Mouse (Mus musculus) c-Kit-positive CD71-negative TER-119-negative erythroid progenitor cells, embryonic 14.5 days (primary cell): ENCODE measurements around the gene Zdhhc13.

Source experiments
- DNase-seq: peaks from one replicate; pipeline ENCODE4 v3.0.0-alpha.2; 2013; ENCODE audit warnings: low read depth

The Zdhhc13 gene

GRCm38 (mm10) chr7:48788851-48789572 is at the start of gene Zdhhc13:
TSS of gene Zdhhc13 (plus strand) at chr7:48789003.
- DNase-seq: peak; percentile 93

GRCm38 (mm10) chr7:48749298-48750163 is 39.3 kb upstream of the Zdhhc13 start:
- peak; percentile 93 for DNase-seq

GRCm38 (mm10) chr7:48750164-48750809 is 38.5 kb upstream of the Zdhhc13 start:
- DNase-seq: peak; percentile 22

DNA sequence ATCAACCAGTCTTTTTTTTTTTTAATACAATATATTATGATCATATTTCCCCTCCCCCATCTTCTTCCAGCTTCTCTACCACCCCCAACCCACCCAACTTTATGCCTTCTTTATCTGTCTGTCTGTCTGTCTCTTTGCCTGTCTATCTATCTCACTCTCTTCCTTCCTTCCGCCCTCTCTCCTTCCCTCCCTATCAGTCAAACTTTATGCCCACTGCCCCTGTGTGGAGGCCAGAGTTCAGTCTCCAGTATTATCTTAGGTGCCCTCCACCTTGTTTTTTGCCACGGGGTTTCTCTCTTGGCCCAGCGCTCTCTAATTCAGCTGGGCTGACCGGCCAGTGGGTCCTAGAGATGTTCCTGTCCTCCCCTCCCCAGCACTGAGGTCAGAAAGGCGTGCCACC is 37.6 kb upstream of the Zdhhc13 start:
- no peak for DNase-seq

- DNase-seq: no peak
Observed at GRCm38 (mm10) chr7:48754415-48754974, 34.3 kb upstream of the Zdhhc13 start.

GRCm38 (mm10) chr7:48755825-48756224 is 33.0 kb upstream of the Zdhhc13 start:
- DNase-seq: no peak

- no peak for DNase-seq
Observed at GRCm38 (mm10) chr7:48756306-48756931, 32.4 kb upstream of the Zdhhc13 start.

DNA sequence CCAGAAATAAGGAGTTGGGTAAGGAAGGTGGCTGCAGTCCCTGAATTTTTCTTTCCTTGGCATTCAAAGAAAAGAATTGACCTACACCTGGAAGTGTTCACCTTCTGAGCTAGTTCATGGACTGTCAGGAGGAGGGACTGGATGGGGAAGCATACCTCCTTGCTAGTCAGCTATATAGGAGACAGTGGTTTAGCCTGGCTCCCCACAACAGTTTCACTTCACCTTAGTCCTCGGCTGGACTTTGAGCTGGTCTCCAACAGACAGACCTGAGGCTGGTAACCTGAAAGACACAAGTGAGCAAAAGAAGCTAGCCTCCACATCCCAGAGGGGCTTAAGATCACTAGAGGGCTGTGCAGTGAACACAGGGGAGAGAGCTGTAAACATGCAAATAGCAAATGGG is 30.7 kb upstream of the Zdhhc13 start:
- no peak for DNase-seq

DNA sequence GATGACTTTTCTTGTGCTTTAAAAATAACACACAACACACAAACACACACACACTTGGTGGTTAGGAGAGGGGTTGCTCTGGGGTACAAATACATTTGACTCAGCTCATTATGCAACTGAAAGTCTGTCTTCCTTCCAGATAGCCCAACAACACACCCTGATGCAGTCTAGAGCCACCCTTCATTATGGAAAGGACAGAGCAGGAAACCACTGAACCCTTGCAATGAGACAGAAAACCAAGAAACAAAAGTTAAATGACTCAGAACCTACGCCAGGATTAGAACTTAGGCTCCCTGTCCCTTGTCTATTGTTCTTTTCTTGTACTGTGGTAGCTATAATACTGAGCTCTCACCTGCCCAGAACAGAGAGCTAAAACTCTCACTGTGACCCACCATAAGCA is 28.0 kb upstream of the Zdhhc13 start:
- no peak for DNase-seq

DNA sequence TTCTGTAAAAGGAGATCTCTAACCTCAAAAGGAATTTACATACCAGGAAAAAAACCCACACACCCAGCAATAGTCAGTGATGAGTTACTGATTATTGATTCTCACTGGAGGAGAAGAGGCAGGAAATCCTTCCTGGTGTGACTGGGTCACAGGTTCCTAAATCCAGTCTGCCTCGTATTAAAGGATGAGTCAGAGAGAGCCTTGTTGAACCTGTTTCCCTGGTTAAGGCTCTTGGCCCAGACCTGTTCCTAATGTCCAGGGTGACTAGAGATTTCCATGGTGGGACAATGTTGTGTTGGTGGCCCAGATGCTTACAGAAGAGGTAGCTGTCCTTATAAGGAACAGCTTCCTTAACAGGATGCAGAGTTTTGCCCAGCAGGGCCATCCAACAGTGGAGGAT is 26.5 kb upstream of the Zdhhc13 start:
- no peak for DNase-seq

GRCm38 (mm10) chr7:48762721-48763120 is 26.1 kb upstream of the Zdhhc13 start:
- DNase-seq: no peak

- DNase-seq: no peak
Observed at GRCm38 (mm10) chr7:48765959-48766358, 22.8 kb upstream of the Zdhhc13 start.

DNA sequence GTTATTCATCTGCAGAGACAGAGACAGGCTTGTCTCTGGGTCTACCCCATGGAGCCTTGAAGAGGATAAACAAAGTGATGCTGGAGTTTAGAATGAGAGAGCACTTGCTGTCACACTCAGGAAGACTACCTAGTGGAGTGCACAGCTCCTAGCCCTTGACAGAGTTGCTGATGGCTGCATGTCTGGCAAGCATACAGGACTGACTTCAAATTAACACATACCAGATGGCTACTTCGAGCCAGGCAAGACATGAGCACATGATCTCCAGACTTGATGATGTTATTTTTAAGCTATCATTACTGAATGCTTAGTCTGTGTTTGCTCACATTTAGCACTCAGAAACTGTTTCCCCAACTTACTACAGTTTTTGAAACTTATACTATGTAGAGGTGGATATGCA is 19.1 kb upstream of the Zdhhc13 start:
- DNase-seq: no peak

DNA sequence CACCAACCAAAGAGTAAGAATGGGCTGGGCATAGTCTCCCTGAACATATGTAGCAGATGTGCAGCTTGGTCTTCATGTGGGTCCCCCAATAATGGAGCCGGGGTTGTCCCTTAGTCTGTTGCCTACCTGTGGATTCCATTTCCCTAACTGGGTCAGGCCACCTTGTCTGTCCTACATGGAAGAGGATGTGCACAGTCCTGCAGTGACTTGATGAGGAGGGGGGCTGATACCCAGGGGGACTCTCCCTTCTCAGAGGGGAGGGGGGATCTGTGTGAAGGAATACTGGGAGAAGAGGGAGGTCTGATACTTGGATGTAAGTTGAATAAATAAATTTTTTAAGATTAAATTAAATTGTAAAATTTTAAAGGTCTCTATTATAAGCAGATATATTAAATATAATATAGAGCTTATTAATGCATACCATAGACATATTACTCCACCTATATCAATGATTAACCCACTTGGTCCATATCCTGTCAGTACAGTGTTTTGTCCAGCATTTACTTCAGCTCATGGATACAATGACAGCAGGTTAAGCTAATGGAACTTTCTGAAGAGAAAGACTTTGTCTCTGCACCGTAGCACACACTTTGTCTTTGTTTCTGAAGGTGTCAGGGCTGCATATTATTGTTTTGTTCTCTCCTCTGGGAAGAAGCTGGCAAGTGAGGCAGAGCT is 16.6 kb upstream of the Zdhhc13 start:
- DNase-seq: no peak

DNA sequence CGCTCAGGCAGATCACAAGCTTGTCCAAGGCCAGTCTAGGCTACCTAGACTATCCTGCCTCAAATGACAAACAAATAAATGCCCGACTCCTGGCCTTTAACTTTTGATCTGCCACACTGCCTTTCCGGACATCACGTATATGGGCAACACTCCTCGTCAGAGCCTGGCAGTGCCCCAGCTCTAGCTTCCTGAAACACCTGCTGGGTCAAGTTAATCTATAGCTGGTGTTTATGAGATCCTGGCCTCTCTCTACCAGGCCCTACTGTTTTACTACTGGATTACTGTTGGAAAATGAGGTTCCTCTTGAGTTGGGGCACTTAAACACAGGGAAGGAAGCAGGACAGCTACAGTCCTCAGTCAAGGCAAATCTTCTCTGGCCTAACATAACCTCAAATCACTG is 15.5 kb upstream of the Zdhhc13 start:
- DNase-seq: no peak

DNA sequence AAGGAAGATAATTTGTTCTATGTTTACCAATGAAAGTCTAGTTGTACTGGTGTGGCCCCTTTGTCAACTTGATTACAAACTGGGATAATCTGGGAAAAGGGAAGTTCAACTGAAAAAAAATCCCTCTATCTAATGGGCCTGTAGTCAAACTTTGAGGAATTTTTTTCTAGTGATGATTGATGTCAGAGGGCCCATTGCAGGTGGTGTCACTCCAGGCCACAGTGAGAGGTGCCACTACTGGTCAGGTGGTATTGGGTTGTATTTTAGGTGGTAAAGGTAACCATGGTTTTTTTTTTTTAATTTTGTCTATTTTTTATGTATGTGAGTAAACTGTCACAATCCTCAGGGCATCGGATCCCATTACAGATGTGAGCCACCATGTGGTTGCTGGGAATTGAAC is 14.2 kb upstream of the Zdhhc13 start:
- no peak for DNase-seq

- DNase-seq: no peak
Observed at GRCm38 (mm10) chr7:48775436-48775835, 13.4 kb upstream of the Zdhhc13 start.

DNA sequence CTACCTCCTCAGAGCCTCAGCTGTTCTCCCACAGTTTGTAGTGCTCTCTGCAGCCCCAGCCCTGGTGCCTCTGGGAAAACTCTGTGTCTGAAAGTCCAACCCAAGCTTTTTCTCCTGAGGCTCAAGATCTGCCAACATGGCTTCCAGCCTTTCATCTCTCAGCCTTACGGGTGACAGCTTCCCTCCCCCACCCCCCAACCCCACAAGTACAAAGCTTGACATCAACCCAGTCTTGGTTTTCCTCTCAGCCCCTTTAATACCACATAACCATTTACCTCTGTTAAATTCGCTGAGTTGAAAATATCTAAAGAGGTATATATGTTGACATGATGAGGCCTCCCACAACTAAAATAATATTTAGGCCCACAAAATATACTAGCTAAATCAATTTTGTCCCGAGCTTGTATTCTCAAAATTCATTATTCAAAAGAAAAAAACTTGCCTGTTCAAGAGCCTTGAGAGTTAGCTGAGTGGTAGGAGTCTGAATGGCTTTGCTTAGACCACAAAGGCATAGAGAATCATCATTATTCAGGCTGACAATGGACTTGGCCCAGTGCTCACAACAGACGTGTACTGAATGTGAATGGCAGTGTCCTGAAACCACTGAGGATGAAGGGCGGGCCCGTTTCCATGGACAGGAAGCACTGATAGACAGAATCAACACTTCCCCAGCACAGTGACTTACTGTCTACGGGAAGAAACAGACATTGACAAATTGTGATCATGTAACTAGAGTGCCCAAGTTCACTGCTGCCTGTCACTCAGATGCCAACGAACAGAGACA is 10.9 kb upstream of the Zdhhc13 start:
- DNase-seq: no peak

DNA sequence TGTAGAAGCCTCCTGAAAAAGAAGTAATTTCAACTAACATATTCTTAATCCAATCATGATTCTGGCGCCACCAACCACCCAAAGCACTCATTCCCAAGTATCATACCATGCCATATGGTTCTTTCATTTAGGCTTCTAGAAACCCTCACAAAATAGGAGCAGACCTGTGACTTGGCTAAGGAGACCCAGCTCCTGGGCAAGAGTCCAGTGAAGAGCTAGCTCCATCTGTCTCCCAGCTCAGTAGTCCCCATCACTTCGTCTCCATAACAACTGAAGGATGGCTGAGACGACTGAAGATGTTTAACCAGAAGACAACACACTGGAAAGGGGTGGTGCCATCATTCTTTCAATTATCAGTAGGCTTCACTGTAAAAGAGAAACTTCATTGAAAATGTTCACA is 9.7 kb upstream of the Zdhhc13 start:
- no peak for DNase-seq

DNA sequence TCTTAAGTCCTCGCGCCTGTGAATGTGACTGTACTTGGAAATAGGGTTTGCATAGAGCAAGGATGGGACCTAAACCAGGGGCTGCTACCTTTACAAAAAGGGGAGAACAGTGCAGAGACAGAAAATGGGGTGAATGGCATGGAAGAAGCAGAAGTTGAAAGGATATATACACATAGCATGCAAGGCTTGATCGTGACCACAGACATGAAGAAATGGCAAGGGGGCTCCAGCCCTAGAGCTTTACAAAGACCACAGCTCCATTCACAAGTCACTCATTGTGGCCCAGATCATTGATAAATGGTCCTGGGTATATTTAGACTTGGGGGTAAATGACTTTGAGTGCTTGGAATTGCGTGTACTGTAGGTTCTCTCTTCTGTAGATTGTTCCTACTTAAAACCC is 6.4 kb upstream of the Zdhhc13 start:
- no peak for DNase-seq
